Mouse (Mus musculus) cerebellum, adult 2 months (tissue): Measurements from ENCODE around the gene E330021D16Rik.

Experiments used
- CTCF ChIP-seq: fragments of 200-500 bp; IDR thresholded peaks from 2 replicates; pipeline ENCODE4 v1.5.1; 2011; ENCODE audit warnings: low read depth, mild to moderate bottlenecking, control low read depth, low read length, moderate library complexity, borderline replicate concordance; ENCODE audit not compliant: insufficient read depth
- POLR2A ChIP-seq: fragments of 200-500 bp; IDR thresholded peaks from 2 replicates; pipeline ENCODE4 v1.6.1; 2011; ENCODE audit warnings: low read length, control low read depth, borderline replicate concordance; ENCODE audit not compliant: insufficient read depth

DNA sequence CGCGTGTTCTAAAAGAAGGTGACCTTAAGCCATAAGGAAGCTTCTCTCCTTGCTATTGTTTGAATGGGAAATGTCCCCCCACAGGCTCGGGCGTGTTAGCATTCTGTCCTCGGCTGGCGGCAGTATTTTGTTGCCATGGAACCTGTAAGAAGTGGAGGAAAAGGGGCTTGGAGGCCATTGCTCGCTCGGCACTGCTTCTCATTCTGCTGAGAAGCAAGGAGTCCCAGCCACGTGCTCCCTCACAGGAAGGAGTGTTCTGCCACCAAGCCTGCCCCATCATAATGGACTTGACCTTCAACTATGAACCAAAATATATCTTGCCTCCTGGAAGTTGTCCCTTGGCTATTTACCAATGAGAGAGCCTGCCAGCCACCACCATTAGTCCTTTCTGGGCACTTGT is 25.1 kb downstream of the E330021D16Rik start:
- TF ChIP-seq POLR2A (no peak), CTCF (no peak)
